Comparison of ENCODE assay signal across 31 mouse cellular contexts in the genomic region with DNA sequence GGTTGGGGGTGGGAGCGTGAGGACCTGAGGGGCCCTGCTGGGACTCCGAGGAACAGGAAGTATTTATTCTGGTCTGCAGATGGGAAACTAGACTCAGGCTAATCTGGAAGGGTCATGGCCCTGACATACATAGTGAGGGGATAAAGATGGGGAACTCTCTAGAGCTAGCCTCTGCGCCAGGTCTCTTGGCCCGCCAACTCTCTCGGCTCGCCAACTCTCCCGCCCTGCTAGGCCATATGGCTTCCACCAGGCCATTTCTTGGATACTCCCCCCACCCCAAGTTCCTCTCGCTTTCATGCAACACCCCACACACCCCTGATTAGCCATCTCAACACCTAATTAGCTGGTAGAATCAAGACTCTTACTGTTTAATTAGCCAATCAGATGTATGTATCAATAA.
"Had no signal": no experiment of that assay in that cellular context is flagged by ENCODE, and none has a peak within 500 bp of the region (broad histone marks: within the 10 kb centered on the region; RNA-seq: fewer than 3 reads in every experiment).

No protein-coding gene starts in this region.

- H3K27me3 ChIP-seq: hindbrain, embryonic 15.5 days; intestine, embryonic 15.5 days had no signal

- H3K4me2 ChIP-seq: heart, embryonic 13.5 days; heart, embryonic 15.5 days; hindbrain, embryonic 12.5 days; hindbrain, embryonic 13.5 days; hindbrain, embryonic 14.5 days; hindbrain, embryonic 15.5 days; kidney, embryonic 15.5 days had no signal

- DNase-seq: heart, postnatal 10 days; heart, postnatal 14 days; heart, postnatal 36 days; heart, postnatal 4 days; kidney, adult 11 months; kidney, adult 18-20 months; kidney, adult 2 months; kidney, adult 8-10 months; kidney, adult 9 months; kidney, postnatal 10 days; kidney, postnatal 14 days; kidney, postnatal 25 days; layer of hippocampus, adult 9-11 months; layer of hippocampus, postnatal 36 days had no signal

- ATAC-seq: hindbrain, embryonic 16.5 days; inflammation-experienced regulatory T-cells, adult 6 months; intestine, embryonic 16.5 days; intestine, postnatal 0 days had no signal

- H3K36me3 ChIP-seq: heart, embryonic 13.5 days; heart, embryonic 15.5 days; hindbrain, embryonic 10.5 days; hindbrain, embryonic 12.5 days; hindbrain, embryonic 13.5 days; hindbrain, embryonic 15.5 days; intestine, embryonic 15.5 days; kidney, embryonic 15.5 days had no signal

- H3K27ac ChIP-seq: heart, embryonic 13.5 days; heart, embryonic 15.5 days; hindbrain, embryonic 12.5 days; hindbrain, embryonic 13.5 days; hindbrain, embryonic 14.5 days; hindbrain, embryonic 15.5 days; hindbrain, postnatal 0 days; intestine, embryonic 15.5 days; kidney, embryonic 15.5 days; kidney, postnatal 0 days; layer of hippocampus, adult 2 months; left cerebral cortex, adult 2 months had no signal

- H3K4me3 ChIP-seq: heart, embryonic 13.5 days; heart, embryonic 15.5 days; hindbrain, embryonic 10.5 days; hindbrain, embryonic 12.5 days; hindbrain, embryonic 13.5 days; hindbrain, embryonic 15.5 days; intestine, embryonic 15.5 days; kidney, embryonic 15.5 days; layer of hippocampus, adult 2 months; left cerebral cortex, adult 2 months had no signal

- H3K9me3 ChIP-seq: heart, embryonic 13.5 days; heart, embryonic 15.5 days; hindbrain, embryonic 10.5 days; hindbrain, embryonic 12.5 days; hindbrain, embryonic 13.5 days; hindbrain, embryonic 15.5 days; intestine, embryonic 15.5 days; kidney, embryonic 15.5 days had no signal

- H3K4me1 ChIP-seq: hindbrain, embryonic 13.5 days; hindbrain, embryonic 15.5 days had no signal

- H3K9ac ChIP-seq: heart, embryonic 13.5 days; heart, embryonic 15.5 days; hindbrain, embryonic 12.5 days; hindbrain, embryonic 13.5 days; hindbrain, embryonic 14.5 days; hindbrain, embryonic 15.5 days; intestine, embryonic 15.5 days; kidney, embryonic 15.5 days had no signal
